Comparison of ENCODE assay signal across 9 mouse cellular contexts in the genomic region with DNA sequence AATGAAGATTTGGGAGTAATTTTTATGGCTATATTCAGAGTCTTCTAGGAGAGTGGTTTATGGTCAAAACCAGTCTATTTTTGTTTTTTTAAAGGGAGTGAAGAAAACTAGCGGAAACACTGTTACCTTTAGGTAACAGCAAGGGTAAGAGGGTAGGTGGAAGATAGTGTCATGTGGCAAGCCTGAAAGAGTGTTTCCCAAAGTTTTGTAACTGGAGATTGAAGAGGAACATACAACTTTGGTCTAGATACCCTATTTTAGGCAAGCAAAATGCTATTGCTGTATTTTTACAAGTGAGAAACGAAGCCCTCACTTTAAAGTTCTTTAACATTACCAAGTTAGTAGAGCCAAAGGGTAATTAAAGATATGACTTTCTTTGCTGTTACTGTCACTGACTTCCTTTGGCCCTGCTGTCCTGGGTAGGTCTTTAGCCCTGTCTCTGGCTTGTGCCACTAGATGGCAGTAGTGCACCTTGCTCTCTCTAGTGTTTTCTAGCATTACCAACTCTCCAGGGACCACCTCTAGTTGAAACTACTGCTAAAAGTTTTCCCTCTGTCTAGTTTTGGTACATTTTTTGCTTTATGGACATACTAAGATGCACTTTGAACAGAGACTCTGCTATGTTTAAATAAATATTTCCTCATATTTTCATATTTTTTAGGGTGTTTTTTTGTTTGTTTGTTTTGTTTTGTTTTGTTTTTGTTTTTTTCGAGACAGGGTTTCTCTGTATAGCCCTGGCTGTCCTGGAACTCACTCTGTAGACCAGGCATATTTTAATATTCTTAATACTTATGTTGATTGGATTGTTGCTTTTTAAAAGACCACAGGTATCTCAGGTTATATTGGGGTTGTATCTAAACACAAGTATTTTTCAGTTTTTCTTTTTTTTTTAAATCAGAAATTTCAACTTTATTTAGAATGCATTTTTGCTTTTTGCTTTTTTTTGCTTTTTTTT.
DNase-seq lines count a peak whose midpoint lies in the region; ATAC-seq and TF ChIP-seq lines count a peak whose summit lies in the region.
"Had no signal": no experiment of that assay in that cellular context is flagged by ENCODE, and none has a peak within 500 bp of the region (broad histone marks: within the 10 kb centered on the region; RNA-seq: fewer than 3 reads in every experiment).

No protein-coding gene starts in this region.

- H3K36me3 ChIP-seq in E14TG2a.4 (ENCODE audit: insufficient read depth, low read length), result peaks cover 12% of the 10 kb centered on the region
- no peaks in the 10 kb centered on the region for H3K36me3 ChIP-seq in forebrain, embryonic 12.5 days (replicated peaks)
- no peaks in the 10 kb centered on the region for H3K36me3 ChIP-seq in lung, embryonic 15.5 days

- H3K4me1 ChIP-seq in E14TG2a.4 (replicated peaks; ENCODE audit: low read depth, low read length), result no peaks in the 10 kb centered on the region
- H3K4me1 ChIP-seq in forebrain, embryonic 12.5 days, result no peaks in the 10 kb centered on the region
- no peaks in the 10 kb centered on the region for H3K4me1 ChIP-seq in lung, embryonic 15.5 days

- peak; percentile 92 for TF ChIP-seq CTCF in E14TG2a.4 (conservative IDR thresholded peaks at IDR 0.05; ENCODE audit: low read length)
- peak; percentile 97 for TF ChIP-seq CTCF in layer of hippocampus, adult 2 months (conservative IDR thresholded peaks at IDR 0.05)

- H3K4me2 ChIP-seq in forebrain, embryonic 12.5 days, result no peak overlapping the region
- H3K4me2 ChIP-seq in lung, embryonic 15.5 days, result no peak overlapping the region
- H3K4me2 ChIP-seq: heart, embryonic 13.5 days had no signal

- H3K9me3 ChIP-seq in E14TG2a.4 (ENCODE audit: low read length), result no peaks in the 10 kb centered on the region
- no peaks in the 10 kb centered on the region for H3K9me3 ChIP-seq in forebrain, embryonic 12.5 days
- H3K9me3 ChIP-seq in lung, embryonic 15.5 days, result no peaks in the 10 kb centered on the region
- H3K9me3 ChIP-seq: heart, embryonic 13.5 days had no signal

- peak; percentile 86 for ATAC-seq in forebrain, embryonic 12.5 days (ENCODE audit: low FRiP score)
- peak; percentile 69; the same call in 1 of the 2 replicates for ATAC-seq in lung, embryonic 15.5 days (ENCODE audit: borderline replicate concordance, extremely low read depth, low FRiP score, low TSS enrichment)

- H3K9ac ChIP-seq in forebrain, embryonic 12.5 days, result no peak overlapping the region
- no peak overlapping the region for H3K9ac ChIP-seq in lung, embryonic 15.5 days
- H3K9ac ChIP-seq: heart, embryonic 13.5 days had no signal

- DNase-seq in c-Kit-negative CD71-positive TER-119-positive erythroid progenitor cells, embryonic 14.5 days (ENCODE audit: low read depth, low spot score), result peak; percentile 80
- peak; percentile 83 to 86 for DNase-seq in heart, postnatal 36 days
- peak; percentile 80 to 90 for DNase-seq in layer of hippocampus, adult 2 months (ENCODE audit: low spot score in 2 of 2)
- DNase-seq in ovary, postnatal 14 days (ENCODE audit: low spot score), result peak; percentile 86
- DNase-seq in thymus, postnatal 0 days (ENCODE audit: low spot score), result peak; percentile 80

- H3K27me3 ChIP-seq in E14TG2a.4 (ENCODE audit: insufficient read depth, low read length), result no peaks in the 10 kb centered on the region
- H3K27me3 ChIP-seq in forebrain, embryonic 12.5 days, result no peaks in the 10 kb centered on the region
- H3K27me3 ChIP-seq in lung, embryonic 15.5 days, result no peaks in the 10 kb centered on the region
- H3K27me3 ChIP-seq: heart, embryonic 13.5 days had no signal

- no peak overlapping the region for H3K4me3 ChIP-seq in E14TG2a.4 (replicated peaks; ENCODE audit: low read length)
- no peak overlapping the region for H3K4me3 ChIP-seq in forebrain, embryonic 12.5 days (replicated peaks)
- H3K4me3 ChIP-seq in layer of hippocampus, adult 2 months, result no peak overlapping the region
- H3K4me3 ChIP-seq in lung, embryonic 15.5 days, result no peak overlapping the region
- H3K4me3 ChIP-seq: heart, embryonic 13.5 days had no signal

- WGBS in forebrain, embryonic 12.5 days, result 61% methylated on average over 3 of the region's 3 CpGs
- 51% methylated on average over 3 of the region's 3 CpGs for WGBS in lung, embryonic 15.5 days

- intact Hi-C loops in heart, postnatal 36 days (cut with DNase I), result loop anchor here (1.0 to 10.0 kb wide), 3 partner anchors 191 to 978 kb away; no protein-coding TSS in a partner anchor

- no peak overlapping the region for H3K27ac ChIP-seq in forebrain, embryonic 12.5 days
- H3K27ac ChIP-seq in layer of hippocampus, adult 2 months, result no peak overlapping the region
- H3K27ac ChIP-seq in lung, embryonic 15.5 days, result no peak overlapping the region
- H3K27ac ChIP-seq: heart, embryonic 13.5 days had no signal
